Mouse (Mus musculus) cerebellum, adult 11 months (tissue): ENCODE results near the gene Set.

ENCODE experiments used
- DNase-seq: peaks from one replicate; pipeline ENCODE4 v3.0.0; 2022

Gene Set

GRCm38 (mm10) chr2:30093471-30094207, 36.5 kb downstream of the Set start, which contains the start of gene Zdhhc12:
Gene Zdhhc12, minus strand, starts transcription at chr2:30093648.
- DNase-seq: peak; percentile 91

- no peak for DNase-seq
These were observed 37.0 kb downstream of the Set start for GRCm38 (mm10) chr2:30094208-30094588.

GRCm38 (mm10) chr2:30095882-30096527, 38.8 kb downstream of the Set start:
- DNase-seq: no peak

GRCm38 (mm10) chr2:30100214-30100613, 43.0 kb downstream of the Set start:
- no peak for DNase-seq

GRCm38 (mm10) chr2:30106364-30106763, 49.2 kb downstream of the Set start:
- no peak for DNase-seq

GRCm38 (mm10) chr2:30107646-30108045, 50.5 kb downstream of the Set start:
- DNase-seq: no peak

GRCm38 (mm10) chr2:30108260-30108659, 51.1 kb downstream of the Set start:
- no peak for DNase-seq

- DNase-seq: no peak
These were observed 54.3 kb downstream of the Set start for GRCm38 (mm10) chr2:30111500-30111899.

GRCm38 (mm10) chr2:30112564-30112963, 55.4 kb downstream of the Set start:
- no peak for DNase-seq

- no peak for DNase-seq
These were observed 62.5 kb downstream of the Set start for GRCm38 (mm10) chr2:30119641-30120051.

- no peak for DNase-seq
These were observed 63.1 kb downstream of the Set start for GRCm38 (mm10) chr2:30120269-30120668.
